ENCODE assay signal across 8 mouse cellular contexts in genomic region chr15:27234770-27235169, GRCm38 (mm10).
DNase-seq lines count a peak whose midpoint lies in the region; ATAC-seq and TF ChIP-seq lines count a peak whose summit lies in the region.

No protein-coding gene starts in this region.

- peak; percentile 44; the same call in 1 of the 2 replicates for ATAC-seq in embryonic facial prominence, embryonic 11.5 days (replicated peaks; ENCODE audit: insufficient number of reproducible peaks, low FRiP score, low TSS enrichment, low read depth)
- ATAC-seq in hindbrain, embryonic 13.5 days (ENCODE audit: low FRiP score) = peak; percentile 36; the same call in 1 of the 2 replicates

- no peaks in the 10 kb centered on the region for H3K27me3 ChIP-seq in heart, adult 2 months (ENCODE audit: control insufficient read depth, insufficient read depth, low read length)
- no peaks in the 10 kb centered on the region for H3K27me3 ChIP-seq in embryonic facial prominence, embryonic 11.5 days (ENCODE audit: control insufficient read depth, insufficient read depth, low read length)
- H3K27me3 ChIP-seq in hindbrain, embryonic 13.5 days = no peaks in the 10 kb centered on the region
- no peaks in the 10 kb centered on the region for H3K27me3 ChIP-seq in midbrain, embryonic 10.5 days (ENCODE audit: low read depth, poor library complexity, severe bottlenecking)

- no peaks in the 10 kb centered on the region for H3K79me2 ChIP-seq in heart, adult 2 months (replicated peaks; ENCODE audit: control insufficient read depth, insufficient read depth, low read length)

- no peaks in the 10 kb centered on the region for H3K36me3 ChIP-seq in heart, adult 2 months (ENCODE audit: control insufficient read depth, insufficient read depth, low read length)
- no peaks in the 10 kb centered on the region for H3K36me3 ChIP-seq in embryonic facial prominence, embryonic 11.5 days (replicated peaks; ENCODE audit: control insufficient read depth, insufficient read depth, low read depth, low read length)
- no peaks in the 10 kb centered on the region for H3K36me3 ChIP-seq in hindbrain, embryonic 13.5 days
- H3K36me3 ChIP-seq in midbrain, embryonic 10.5 days = no peaks in the 10 kb centered on the region

- H3K4me1 ChIP-seq in heart, adult 2 months (ENCODE audit: control insufficient read depth, insufficient read depth, low read length) = no peaks in the 10 kb centered on the region
- H3K4me1 ChIP-seq in embryonic facial prominence, embryonic 11.5 days (ENCODE audit: control insufficient read depth, insufficient read depth, low read length) = no peaks in the 10 kb centered on the region
- no peaks in the 10 kb centered on the region for H3K4me1 ChIP-seq in hindbrain, embryonic 13.5 days (replicated peaks)
- H3K4me1 ChIP-seq in midbrain, embryonic 10.5 days = peaks cover 2% of the 10 kb centered on the region; the same call in 1 of the 2 replicates

- peak; percentile 21 to 54 for DNase-seq in heart, adult 2 months
- DNase-seq in heart, adult 11 months = no peak
- DNase-seq in adrenal gland, postnatal 36 days = peak; percentile 55 to 63
- DNase-seq in embryonic facial prominence, embryonic 11.5 days (ENCODE audit: low spot score) = peak; percentile 84
- DNase-seq in layer of hippocampus, postnatal 14 days (ENCODE audit: low spot score in 2 of 2) = peak; percentile 39 to 63
- peak; percentile 58 for DNase-seq in midbrain, embryonic 10.5 days (ENCODE audit: low spot score)
- peak; percentile 72 for DNase-seq in right cerebral cortex, postnatal 4 days

- no peak for TF ChIP-seq POLR2A in heart, adult 2 months (IDR thresholded peaks at IDR 0.05; ENCODE audit: insufficient read depth, low read depth, low read length)

- no peak overlapping the region for H3K9ac ChIP-seq in heart, adult 2 months (ENCODE audit: low read depth, low read length)
- no peak overlapping the region for H3K9ac ChIP-seq in embryonic facial prominence, embryonic 11.5 days (replicated peaks; ENCODE audit: low read length)
- no peak overlapping the region for H3K9ac ChIP-seq in hindbrain, embryonic 13.5 days

- no peak overlapping the region for H3K4me3 ChIP-seq in heart, adult 2 months
- no peak overlapping the region for H3K4me3 ChIP-seq in embryonic facial prominence, embryonic 11.5 days (ENCODE audit: low read depth, low read length)
- no peak overlapping the region for H3K4me3 ChIP-seq in hindbrain, embryonic 13.5 days
- H3K4me3 ChIP-seq in midbrain, embryonic 10.5 days = no peak overlapping the region

- no peaks in the 10 kb centered on the region for H3K9me3 ChIP-seq in embryonic facial prominence, embryonic 11.5 days (replicated peaks; ENCODE audit: control insufficient read depth, low read length)
- H3K9me3 ChIP-seq in hindbrain, embryonic 13.5 days = no peaks in the 10 kb centered on the region
- no peaks in the 10 kb centered on the region for H3K9me3 ChIP-seq in midbrain, embryonic 10.5 days (replicated peaks)

- WGBS in heart, adult 2 months = 12% methylated on average over 4 of the region's 4 CpGs
- 12% methylated on average over 4 of the region's 4 CpGs for WGBS in embryonic facial prominence, embryonic 11.5 days
- WGBS in hindbrain, embryonic 13.5 days = 22% methylated on average over 4 of the region's 4 CpGs
- WGBS in midbrain, embryonic 10.5 days = 25% methylated on average over 4 of the region's 4 CpGs

- no peak overlapping the region for H3K27ac ChIP-seq in heart, adult 2 months
- no peak overlapping the region for H3K27ac ChIP-seq in embryonic facial prominence, embryonic 11.5 days (replicated peaks; ENCODE audit: low read depth, low read length)
- H3K27ac ChIP-seq in hindbrain, embryonic 13.5 days = no peak overlapping the region
- no peak overlapping the region for H3K27ac ChIP-seq in midbrain, embryonic 10.5 days (replicated peaks)

- no peak overlapping the region for H3K4me2 ChIP-seq in embryonic facial prominence, embryonic 11.5 days (ENCODE audit: low read depth, low read length)
- no peak overlapping the region for H3K4me2 ChIP-seq in hindbrain, embryonic 13.5 days

- intact Hi-C loops in heart, adult 2 months (cut with DNase I) = loop anchor here (2.0 kb wide), 1 partner anchor 764 kb away; no protein-coding TSS in a partner anchor

- peak; percentile 90 for TF ChIP-seq CTCF in heart, adult 2 months (IDR thresholded peaks at IDR 0.05)

- no peak for TF ChIP-seq EP300 in heart, adult 2 months (IDR thresholded peaks at IDR 0.05; ENCODE audit: insufficient read depth, low read depth, low read length)
